Mouse (Mus musculus) forebrain, embryonic 12.5 days (tissue): Measurements from ENCODE around the gene Dtx3l. TPM values are rescaled to one million over a fixed set of nuclear protein-coding genes. Genes with fewer than 3 reads are reported as not detected.
"Not testable (repeated sequence)": the region's sequence is repeated elsewhere in the genome, so short reads cannot be mapped to it uniquely, and the experiment has no call there.

Experiments used
- ATAC-seq: fragments of 200-750 bp; cut with Nextera tagmentation; 2 replicates; pipeline ENCODE4 v1.8.0; 2017; ENCODE audit warnings: moderate TSS enrichment; ENCODE audit not compliant: low FRiP score
- H3K27ac ChIP-seq: fragments of 300-500 bp; sonication (generic); 2 replicates; pipeline ENCODE4 v1.5.1; 2016; ENCODE audit warnings: mild to moderate bottlenecking
- H3K27me3 ChIP-seq: fragments of 300-500 bp; sonication (generic); 2 replicates; pipeline ENCODE4 v1.6.1; 2016; ENCODE audit warnings: mild to moderate bottlenecking
- H3K36me3 ChIP-seq: fragments of 300-500 bp; sonication (generic); replicated peaks from 2 replicates; pipeline ENCODE4 v1.6.1; 2016; ENCODE audit warnings: mild to moderate bottlenecking
- H3K4me1 ChIP-seq: fragments of 300-500 bp; sonication (generic); 2 replicates; pipeline ENCODE4 v1.6.1; 2016
- H3K4me2 ChIP-seq: fragments of 300-500 bp; sonication (generic); 2 replicates; pipeline ENCODE4 v1.6.1; 2016; ENCODE audit warnings: mild to moderate bottlenecking, moderate library complexity
- H3K4me3 ChIP-seq: fragments of 300-500 bp; sonication (generic); replicated peaks from 2 replicates; pipeline ENCODE4 v1.5.1; 2016; ENCODE audit warnings: mild to moderate bottlenecking
- H3K9ac ChIP-seq: fragments of 300-500 bp; sonication (generic); 2 replicates; pipeline ENCODE4 v1.6.1; 2016; ENCODE audit warnings: mild to moderate bottlenecking
- H3K9me3 ChIP-seq: fragments of 300-500 bp; sonication (generic); 2 replicates; pipeline ENCODE4 v1.6.1; 2016
- WGBS: fragments of 180-500 bp; shearing (Covaris S2); methylation state at CpG from one replicate; pipeline ENCODE4 v1.1.7; 2016; 5-methylcytosine and 5-hydroxymethylcytosine counted together
- polyA plus RNA-seq: library from polyadenylated mRNA; unstranded; fragments of >200 nt; fragmentation: Nextera tagmentation; extraction: Ambion mirVana; gene quantifications from 2 replicates; pipeline ENCODE4 v1.2.1, GENCODE M21; 2016

The Dtx3l gene
- polyA plus RNA-seq = 4.8 and 4.9 TPM in 2 replicates

DNA sequence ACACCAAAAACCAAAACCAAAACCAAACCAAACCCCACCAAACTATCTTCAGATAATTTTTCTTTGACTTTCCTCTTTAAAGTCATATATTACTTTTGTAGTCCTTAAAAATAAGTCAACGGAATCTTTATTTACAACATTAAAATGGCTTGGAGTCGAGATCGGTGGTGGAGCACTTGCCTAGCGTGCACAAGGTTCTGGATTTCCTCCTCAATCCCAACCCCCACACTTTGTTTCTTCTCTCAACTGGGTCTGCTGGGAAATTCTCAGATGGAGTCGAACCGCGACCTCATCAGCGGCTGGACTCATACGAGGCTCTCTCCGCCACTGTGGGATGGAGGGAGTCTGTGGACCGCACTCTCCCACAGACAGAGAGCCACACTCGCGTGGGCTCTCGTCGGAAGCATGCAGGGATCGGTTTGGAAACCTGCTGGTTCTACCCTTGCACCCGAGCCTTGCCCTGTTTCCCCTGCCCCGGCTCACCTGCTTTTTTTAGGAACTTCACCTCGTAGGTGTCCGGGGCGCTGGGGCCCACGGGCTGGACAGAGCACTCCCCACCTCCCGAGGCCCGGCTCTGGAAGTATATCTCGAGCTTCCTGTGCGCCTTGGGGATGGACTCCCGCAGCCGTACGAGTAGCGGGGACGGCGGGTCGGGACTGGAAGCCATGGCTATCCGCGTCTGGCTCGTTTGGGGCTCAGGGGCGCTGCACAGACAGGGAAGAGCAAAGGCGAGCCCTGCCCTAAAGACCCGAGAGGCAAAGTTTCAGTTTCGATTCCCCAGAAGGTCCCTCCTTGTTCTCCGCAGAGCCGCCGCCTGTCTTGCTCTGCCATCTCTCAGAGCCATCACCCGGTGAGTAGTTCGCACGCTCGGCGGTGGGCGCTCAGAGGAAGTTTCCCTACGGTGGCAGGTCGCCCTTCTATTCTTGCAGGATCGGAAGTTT lies at the start of gene Dtx3l, which contains the start of gene Parp9:
Gene Dtx3l, minus strand, starts transcription at position 941 of the 941 bp plus-strand sequence.
Gene Parp9, plus strand, starts transcription at position 260 of the 941 bp plus-strand sequence.
- H3K4me3 ChIP-seq = peak within 1 kb of the TSS; percentile 57
- H3K4me2 ChIP-seq = peak within 1 kb of the TSS; percentile 80
- WGBS = 1% methylated on average over 52 of the region's 52 CpGs
- no peaks in the 10 kb centered on the region for H3K9me3 ChIP-seq
- peak within 1 kb of the TSS; percentile 67 for H3K9ac ChIP-seq
- H3K27ac ChIP-seq = no peak within 1 kb of the TSS
- 0 out of 2 replicates have a peak, but pooled peaks cover 3% of the 10 kb centered on the region for H3K36me3 ChIP-seq
- ATAC-seq = peak; percentile 58
- peaks cover 15% of the 10 kb centered on the region for H3K4me1 ChIP-seq
- H3K27me3 ChIP-seq = peaks cover 17% of the 10 kb centered on the region

DNA sequence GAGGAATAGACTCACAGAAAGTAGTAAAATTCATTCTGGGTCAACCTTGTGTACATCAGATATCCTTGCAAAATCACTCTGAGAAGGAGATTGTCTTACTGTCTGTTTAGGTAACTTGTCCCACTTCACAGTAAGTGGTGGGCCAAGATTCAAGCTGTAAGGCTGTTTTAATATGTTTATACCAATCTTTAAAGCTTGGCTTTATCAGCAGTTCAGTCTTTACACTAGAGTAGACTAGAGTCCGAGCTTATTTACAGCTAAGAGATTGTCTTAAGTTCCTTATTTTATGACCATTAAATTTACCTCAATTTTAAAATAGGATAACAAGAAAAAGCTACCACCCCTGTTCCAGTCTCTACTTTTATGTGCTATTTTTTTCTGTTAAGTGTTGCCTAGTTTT lies 49.0 kb upstream of the Dtx3l start:
- Histone ChIP-seq H3K27me3 (no peaks in the 10 kb centered on the region), H3K9me3 (no peaks in the 10 kb centered on the region), H3K4me1 (peaks cover 13% of the 10 kb centered on the region), H3K9ac (no peak overlapping the region), H3K4me2 (no peak overlapping the region), H3K36me3 (no peaks in the 10 kb centered on the region), H3K27ac (no peak overlapping the region), H3K4me3 (no peak overlapping the region)
- WGBS = 94% methylated on average over 1 of the region's 1 CpGs
- no peak for ATAC-seq

DNA sequence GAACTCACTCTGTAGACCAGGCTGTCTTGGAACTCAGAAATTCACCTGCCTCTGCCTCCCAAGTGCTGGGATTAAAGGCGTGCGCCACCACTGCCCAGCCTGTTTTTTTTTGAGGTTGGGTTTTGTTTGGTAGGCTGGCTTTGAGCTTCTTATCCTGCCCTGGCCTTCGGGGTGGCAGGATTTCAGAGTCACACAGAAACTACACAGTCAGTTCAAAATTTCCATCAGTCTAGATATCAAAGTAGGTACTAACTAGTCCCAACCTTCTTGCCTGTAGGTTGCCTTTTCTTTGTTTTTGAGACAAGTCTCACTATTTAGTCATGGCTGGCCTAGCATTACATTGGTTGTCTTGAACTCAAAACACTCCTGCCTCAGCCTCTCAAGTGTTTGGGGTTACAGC lies 45.5 kb upstream of the Dtx3l start:
- WGBS = 64% methylated on average over 3 of the region's 3 CpGs
- no peaks in the 10 kb centered on the region for H3K27me3 ChIP-seq
- no peaks in the 10 kb centered on the region for H3K36me3 ChIP-seq
- no peak overlapping the region for H3K27ac ChIP-seq
- H3K4me2 ChIP-seq = peak overlapping the region; percentile 67
- no peak for ATAC-seq
- H3K9ac ChIP-seq = peak overlapping the region; percentile 92
- H3K9me3 ChIP-seq = 0 out of 2 replicates have a peak, but pooled peaks cover 3% of the 10 kb centered on the region
- peaks cover 16% of the 10 kb centered on the region for H3K4me1 ChIP-seq
- H3K4me3 ChIP-seq = peak overlapping the region; percentile 84

DNA sequence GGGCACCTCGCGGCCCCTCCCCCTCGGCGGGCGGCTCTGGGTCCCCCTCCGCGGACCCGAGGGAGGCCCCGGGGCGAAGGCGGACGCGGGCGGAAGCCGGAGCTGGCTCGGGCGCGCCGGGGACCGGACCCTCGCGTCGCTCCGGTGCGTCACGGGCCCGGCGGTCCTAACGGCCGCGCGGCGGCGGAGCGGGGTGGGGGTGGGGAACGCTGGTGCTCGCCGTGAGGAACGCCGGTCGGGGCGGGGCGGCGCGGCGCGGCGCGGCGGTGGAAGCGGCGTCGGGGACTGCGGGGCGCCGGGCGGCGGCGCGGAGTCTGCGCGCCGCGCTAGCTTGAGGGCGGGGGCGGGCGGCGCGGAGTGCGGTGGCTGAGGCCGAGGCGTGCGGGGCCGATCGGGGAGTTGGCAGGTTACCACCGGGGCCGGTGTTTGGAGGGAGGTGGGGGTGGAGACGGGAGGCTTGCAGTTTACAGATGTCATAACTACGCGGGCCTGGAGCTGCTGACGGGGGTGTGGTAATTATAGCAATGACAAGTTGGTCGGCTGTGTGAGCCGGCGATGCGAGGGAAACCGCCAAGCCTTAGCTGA lies 44.7 kb upstream of the Dtx3l start:
- Histone ChIP-seq H3K9me3 (0 out of 2 replicates have a peak, but pooled peaks cover 3% of the 10 kb centered on the region), H3K27me3 (no peaks in the 10 kb centered on the region), H3K4me2 (peak overlapping the region; percentile 67), H3K4me3 (peak overlapping the region; percentile 84), H3K36me3 (no peaks in the 10 kb centered on the region), H3K4me1 (peaks cover 16% of the 10 kb centered on the region), H3K9ac (peak overlapping the region; percentile 92), H3K27ac (peak overlapping the region; percentile 99)
- peak; percentile 75 for ATAC-seq
- under 1% methylated on average over 49 of the region's 86 CpGs for WGBS

DNA sequence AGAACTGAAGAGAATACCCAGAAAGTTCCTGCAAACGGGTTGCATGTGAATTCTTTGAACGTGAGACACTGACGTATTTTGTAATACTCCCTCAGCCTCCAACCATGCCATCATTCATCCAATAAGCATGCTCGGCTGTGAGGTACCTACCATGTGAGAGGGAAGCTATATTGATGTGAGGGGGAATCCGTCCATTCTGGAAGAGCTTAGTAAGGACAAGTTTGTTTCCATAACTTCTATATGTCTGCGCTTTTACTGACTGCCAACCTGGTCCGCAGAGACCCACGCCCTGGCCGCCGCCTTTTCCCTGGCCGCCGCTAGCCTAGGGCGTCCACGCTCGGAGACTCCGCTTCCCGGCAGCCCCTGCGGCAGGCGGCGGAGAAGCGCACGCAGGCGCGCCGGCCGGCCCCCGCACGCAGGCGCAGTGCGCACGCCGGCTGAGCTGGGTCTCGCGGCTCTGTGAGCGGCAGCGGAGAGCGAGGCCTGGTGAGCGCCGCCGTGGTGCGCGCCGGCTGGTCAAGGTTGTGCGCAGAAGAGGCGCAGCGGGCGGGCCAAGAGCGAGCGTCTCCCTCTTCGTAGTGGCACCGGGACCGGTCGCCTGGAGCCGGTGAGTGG lies 44.1 kb upstream of the Dtx3l start:
- Histone ChIP-seq H3K9me3 (0 out of 2 replicates have a peak, but pooled peaks cover 3% of the 10 kb centered on the region), H3K27ac (peak overlapping the region; percentile 99), H3K27me3 (no peaks in the 10 kb centered on the region), H3K36me3 (no peaks in the 10 kb centered on the region), H3K4me2 (peak overlapping the region; percentile 67), H3K9ac (peak overlapping the region; percentile 92), H3K4me1 (peaks cover 16% of the 10 kb centered on the region), H3K4me3 (peak overlapping the region; percentile 84)
- WGBS = under 1% methylated on average over 48 of the region's 54 CpGs
- peak; percentile 94 for ATAC-seq

DNA sequence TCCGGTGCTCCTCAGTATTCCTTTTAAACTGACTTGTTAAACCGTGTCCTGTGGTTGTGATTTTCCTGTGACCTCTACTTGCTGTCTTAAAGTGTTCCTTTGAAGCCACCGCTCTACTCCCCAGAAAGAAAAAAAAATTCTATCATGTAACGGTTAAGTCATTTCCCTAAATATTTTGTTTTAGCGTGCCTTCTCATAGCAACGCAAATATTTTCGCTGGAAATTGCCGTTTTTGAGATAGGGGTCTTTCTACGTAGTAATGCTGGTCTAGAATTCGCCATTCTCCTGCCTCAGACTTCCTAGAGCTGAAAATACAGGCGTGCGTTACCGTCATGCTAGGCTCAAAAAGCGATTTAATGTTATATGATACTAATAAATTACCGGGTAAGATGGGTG lies 43.6 kb upstream of the Dtx3l start:
- ATAC-seq = no peak
- Histone ChIP-seq H3K36me3 (no peaks in the 10 kb centered on the region), H3K4me2 (peak overlapping the region; percentile 67), H3K9ac (peak overlapping the region; percentile 92), H3K4me1 (peaks cover 16% of the 10 kb centered on the region), H3K27me3 (no peaks in the 10 kb centered on the region), H3K27ac (peak overlapping the region; percentile 99; the same call in 1 of the 2 replicates), H3K4me3 (peak overlapping the region; percentile 84), H3K9me3 (0 out of 2 replicates have a peak, but pooled peaks cover 3% of the 10 kb centered on the region)
- 6% methylated on average over 15 of the region's 15 CpGs for WGBS

DNA sequence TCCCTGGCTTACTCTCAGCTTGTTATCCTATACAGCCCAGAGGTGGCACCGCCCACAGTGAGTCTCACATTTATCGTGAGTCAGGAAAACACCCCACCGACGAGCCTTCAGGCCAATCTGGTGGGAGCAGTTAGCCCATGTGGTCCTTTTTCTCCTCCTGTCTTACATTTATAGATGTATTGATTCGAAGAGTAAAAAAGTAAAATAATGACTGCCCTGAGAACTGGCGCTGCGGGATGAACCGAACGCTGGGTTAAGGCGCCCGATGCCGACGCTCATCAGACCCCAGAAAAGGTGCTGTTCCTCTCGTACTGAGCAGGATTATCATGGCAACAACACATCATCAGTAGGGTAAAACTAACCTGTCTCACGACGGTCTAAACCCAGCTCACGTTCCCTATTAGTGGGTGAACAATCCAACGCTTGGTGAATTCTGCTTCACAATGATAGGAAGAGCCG lies 42.4 kb upstream of the Dtx3l start:
- Histone ChIP-seq H3K27me3 (no peaks in the 10 kb centered on the region), H3K27ac (no peak overlapping the region), H3K9ac (no peak overlapping the region), H3K36me3 (no peaks in the 10 kb centered on the region), H3K4me2 (no peak overlapping the region), H3K4me1 (peaks cover 16% of the 10 kb centered on the region), H3K9me3 (0 out of 2 replicates have a peak, but pooled peaks cover 3% of the 10 kb centered on the region), H3K4me3 (no peak overlapping the region)
- WGBS = 52% methylated on average over 19 of the region's 19 CpGs
- peak; percentile 92 for ATAC-seq

DNA sequence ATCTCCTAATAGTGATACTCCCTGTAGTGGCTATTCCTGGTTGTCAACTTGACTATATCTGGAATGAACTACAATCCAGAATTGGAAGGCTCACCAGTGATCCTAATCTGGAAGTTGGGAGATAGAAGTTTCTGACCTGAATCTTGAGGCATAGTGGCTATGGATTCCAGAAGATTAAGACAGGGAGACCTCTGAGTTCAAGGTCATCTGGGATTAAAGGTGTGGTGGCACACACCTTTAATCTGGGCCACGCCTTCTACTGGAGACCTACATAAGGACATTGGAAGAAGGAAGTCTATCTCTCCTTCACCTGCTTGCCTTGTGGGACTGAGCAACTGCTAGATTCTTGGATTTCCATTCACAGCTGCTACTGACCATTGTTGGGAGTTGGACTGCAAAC lies 39.5 kb upstream of the Dtx3l start, which contains the start of gene Kpna1:
Gene Kpna1, plus strand, starts transcription at position 301 of the 400 bp plus-strand sequence.
- not testable (repeated sequence) for H3K4me2 ChIP-seq, H3K27ac ChIP-seq, H3K4me1 ChIP-seq, ATAC-seq, H3K36me3 ChIP-seq, H3K9me3 ChIP-seq, H3K9ac ChIP-seq, H3K4me3 ChIP-seq, H3K27me3 ChIP-seq
- WGBS = 88% methylated on average over 1 of the region's 1 CpGs

DNA sequence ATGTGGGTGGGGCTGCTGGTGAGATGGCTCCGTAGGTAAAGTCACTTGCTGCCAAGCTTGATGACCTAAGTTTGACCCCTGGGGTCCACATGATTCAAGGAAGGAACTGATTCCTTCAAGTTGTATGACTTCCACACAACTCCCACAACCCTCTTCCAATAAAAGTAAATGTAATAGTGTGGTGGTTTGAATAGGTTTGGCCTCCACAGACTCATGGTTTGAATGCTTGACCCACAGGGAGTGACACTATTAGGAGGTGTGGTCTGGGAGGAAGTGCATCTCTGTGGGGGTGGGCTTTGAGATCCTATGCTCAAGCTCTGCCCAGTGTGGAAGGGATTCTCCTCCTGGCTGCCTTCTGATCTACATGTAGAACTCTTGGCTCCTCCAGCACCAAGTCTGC lies 35.1 kb upstream of the Dtx3l start:
- Histone ChIP-seq H3K9me3 (no peaks in the 10 kb centered on the region), H3K9ac (no peak overlapping the region), H3K27me3 (no peaks in the 10 kb centered on the region), H3K4me1 (no peaks in the 10 kb centered on the region), H3K36me3 (no peaks in the 10 kb centered on the region), H3K4me3 (no peak overlapping the region), H3K27ac (no peak overlapping the region), H3K4me2 (no peak overlapping the region)
- no peak for ATAC-seq
- 54% methylated on average over 1 of the region's 1 CpGs for WGBS

DNA sequence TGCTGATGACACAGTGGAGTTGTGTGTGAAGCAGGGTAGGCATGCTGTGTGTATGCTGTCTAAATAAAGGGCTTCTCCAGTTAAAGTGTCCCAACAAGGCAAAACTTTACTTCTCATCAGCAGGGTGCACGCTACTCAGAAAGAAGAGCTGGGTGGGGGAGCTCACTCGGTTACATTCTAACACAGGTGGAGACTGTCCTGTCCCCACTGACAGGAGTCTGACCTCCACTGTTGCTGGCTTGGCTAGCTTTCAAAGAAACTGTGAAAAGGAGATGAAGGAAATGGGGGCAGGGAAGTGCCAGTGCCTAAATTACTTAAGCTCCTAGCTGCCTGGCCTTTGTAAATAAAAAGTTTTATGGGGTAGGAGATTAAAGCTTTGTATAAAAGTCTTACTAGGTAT lies 29.2 kb upstream of the Dtx3l start:
- Histone ChIP-seq H3K4me3 (no peak overlapping the region), H3K36me3 (no peaks in the 10 kb centered on the region), H3K27ac (no peak overlapping the region), H3K9me3 (no peaks in the 10 kb centered on the region), H3K4me2 (no peak overlapping the region), H3K27me3 (no peaks in the 10 kb centered on the region), H3K4me1 (no peaks in the 10 kb centered on the region), H3K9ac (no peak overlapping the region)
- WGBS = 62% methylated on average over 2 of the region's 2 CpGs
- no peak for ATAC-seq

DNA sequence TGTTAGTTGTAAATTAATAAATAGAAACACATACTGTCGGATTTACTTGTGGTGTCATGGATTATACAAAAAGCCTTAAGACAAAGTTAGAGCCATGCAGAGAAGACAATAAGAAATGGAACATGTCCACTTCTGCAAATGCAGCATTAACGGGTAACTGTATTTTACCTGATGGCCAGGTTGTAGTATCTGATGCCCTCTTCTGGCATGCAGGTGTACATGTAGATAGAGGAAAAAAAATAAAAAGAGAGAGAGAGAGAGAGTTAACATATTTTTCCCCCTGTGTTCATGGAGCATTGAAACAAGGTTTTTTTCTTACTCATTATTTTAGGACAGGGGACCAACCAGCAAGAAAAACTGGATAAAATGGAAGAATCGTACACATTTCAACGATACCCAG lies 28.4 kb upstream of the Dtx3l start:
- 90% methylated on average over 4 of the region's 4 CpGs for WGBS
- H3K9ac ChIP-seq = no peak overlapping the region
- no peaks in the 10 kb centered on the region for H3K27me3 ChIP-seq
- H3K27ac ChIP-seq = no peak overlapping the region
- no peak overlapping the region for H3K4me2 ChIP-seq
- H3K36me3 ChIP-seq = no peaks in the 10 kb centered on the region
- no peak for ATAC-seq
- no peak overlapping the region for H3K4me3 ChIP-seq
- H3K4me1 ChIP-seq = no peaks in the 10 kb centered on the region
- H3K9me3 ChIP-seq = no peaks in the 10 kb centered on the region
